Mouse (Mus musculus) left cerebral cortex, adult 6 months (tissue): ENCODE results near the gene Dnal1. TPM values are rescaled to one million over a fixed set of nuclear protein-coding genes. Genes with fewer than 3 reads are reported as not detected.

Source experiments
- long read RNA-seq, 2 experiments: library from polyadenylated mRNA; unstranded; transcript quantifications; one replicate each; pipeline ENCODE4 v2.0.0; 2019 to 2020
- polyA plus RNA-seq: library from polyadenylated mRNA; unstranded; fragments of <200 nt; fragmentation: Nextera tagmentation; gene quantifications from 2 replicates; pipeline ENCODE4 v1.2.3, GENCODE M21; 2021

The Dnal1 gene
- 19.6 and 25.3 TPM in 2 replicates for polyA plus RNA-seq
- long read RNA-seq, experiment 1, full-length matches to known transcripts = 3 of 41 reads
- long read RNA-seq, experiment 1, partial matches to known transcripts = 1 of 41 reads
- long read RNA-seq, experiment 1, other reads (novel, unspliced or antisense) = 37 of 41 reads
- long read RNA-seq, experiment 2, full-length matches to known transcripts = 2 of 22 reads
- long read RNA-seq, experiment 2, partial matches to known transcripts = 0 of 22 reads
- long read RNA-seq, experiment 2, other reads (novel, unspliced or antisense) = 20 of 22 reads

GRCm38 (mm10) chr12:84114153-84114994 lies at the start of gene Dnal1:
Gene Dnal1 (plus strand): TSS chr12:84114366.

GRCm38 (mm10) chr12:84068986-84069385 lies 45.2 kb upstream of the Dnal1 start, which contains the start of gene Acot5:
Gene Acot5 (plus strand): TSS chr12:84069325.

GRCm38 (mm10) chr12:84100604-84101492 lies 13.3 kb upstream of the Dnal1 start, which contains the start of gene Acot6:
Gene Acot6 (plus strand): TSS chr12:84100654.

DNA sequence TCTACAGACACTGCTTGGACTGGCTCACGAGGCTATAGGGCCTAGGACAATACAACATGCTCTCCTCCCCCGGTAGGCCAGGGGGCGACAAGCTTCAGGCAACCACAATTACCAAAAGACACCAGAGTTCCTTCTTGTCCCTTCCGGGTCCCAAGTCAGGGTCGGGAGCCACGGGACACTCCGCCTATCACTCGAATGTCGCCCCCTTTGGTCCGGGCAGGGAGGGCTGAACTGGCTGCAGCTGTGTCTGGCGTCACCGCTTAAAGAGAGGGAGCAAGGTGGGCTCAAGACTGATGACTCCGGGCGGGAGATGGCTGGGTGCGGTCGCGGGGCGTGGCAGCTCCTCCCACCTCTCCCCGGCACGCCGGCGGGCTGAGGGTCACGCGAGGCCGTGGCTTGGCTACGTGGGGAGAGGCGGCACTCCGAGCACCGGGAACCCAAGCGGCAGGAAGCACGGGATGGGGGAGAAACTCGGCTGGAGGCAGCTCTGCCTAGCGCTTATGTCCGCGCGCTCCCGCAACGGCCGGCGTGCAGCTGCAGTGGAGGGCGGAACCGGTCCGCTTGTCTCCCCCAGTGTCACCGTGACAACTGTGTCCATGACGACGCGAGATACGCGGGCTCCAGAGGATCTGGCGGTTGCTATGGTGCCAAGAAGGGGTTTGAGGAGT lies 33.9 kb downstream of the Dnal1 start, which contains the start of gene Pnma1:
Gene Pnma1 (minus strand): TSS at position 536 of the 668 bp plus-strand sequence.

Other genes with a start within 250 kb of the Dnal1 start
- 21.3 and 22.1 TPM in 2 replicates for gene Numb, start 192.4 kb upstream of the Dnal1 start, polyA plus RNA-seq
- 5.5 and 19.0 TPM in 2 replicates for gene Riox1, start 163.8 kb upstream of the Dnal1 start, polyA plus RNA-seq
- gene Heatr4, start 129.5 kb upstream of the Dnal1 start, polyA plus RNA-seq = not detected in 2 replicates
- gene Acot2, start 126.5 kb upstream of the Dnal1 start, polyA plus RNA-seq = 22.7 and 23.2 TPM in 2 replicates
- 20.4 and 24.8 TPM in 2 replicates for gene Acot1, start 104.9 kb upstream of the Dnal1 start, polyA plus RNA-seq
- 1.0 and 1.7 TPM in 2 replicates for gene Acot4, start 76.0 kb upstream of the Dnal1 start, polyA plus RNA-seq
- gene Gm49366, start 75.4 kb upstream of the Dnal1 start, polyA plus RNA-seq = 0.85 TPM in 1 of 2 replicates, not detected in the other
- 2.4 and 2.7 TPM in 2 replicates for gene Acot3, start 62.2 kb upstream of the Dnal1 start, polyA plus RNA-seq
- gene Acot5, start 45.0 kb upstream of the Dnal1 start, polyA plus RNA-seq = 7.0 and 8.0 TPM in 2 replicates
- gene Acot6, start 13.7 kb upstream of the Dnal1 start, polyA plus RNA-seq = 1.2 and 2.1 TPM in 2 replicates
- 4.5 and 6.6 TPM in 2 replicates for gene Pnma1, start 34.1 kb downstream of the Dnal1 start, polyA plus RNA-seq
- gene Elmsan1, start 104.5 kb downstream of the Dnal1 start, polyA plus RNA-seq = 3.3 and 6.3 TPM in 2 replicates
- gene Ptgr2, start 170.9 kb downstream of the Dnal1 start, polyA plus RNA-seq = 24.5 and 31.6 TPM in 2 replicates
- gene Zfp410, start 202.5 kb downstream of the Dnal1 start, polyA plus RNA-seq = 16.7 and 22.7 TPM in 2 replicates
- gene Coq6, start 247.3 kb downstream of the Dnal1 start, polyA plus RNA-seq = 19.7 and 26.8 TPM in 2 replicates
- 5.5 and 6.8 TPM in 2 replicates for gene Fam161b, start 247.5 kb downstream of the Dnal1 start, polyA plus RNA-seq